Mouse (Mus musculus): ENCODE measurements around the gene Mrpl58. TPM values are rescaled to one million over a fixed set of nuclear protein-coding genes. Genes with fewer than 3 reads are reported as not detected.

Mrpl58 gene
- polyA plus RNA-seq, 1 experiment: 166 TPM

DNA sequence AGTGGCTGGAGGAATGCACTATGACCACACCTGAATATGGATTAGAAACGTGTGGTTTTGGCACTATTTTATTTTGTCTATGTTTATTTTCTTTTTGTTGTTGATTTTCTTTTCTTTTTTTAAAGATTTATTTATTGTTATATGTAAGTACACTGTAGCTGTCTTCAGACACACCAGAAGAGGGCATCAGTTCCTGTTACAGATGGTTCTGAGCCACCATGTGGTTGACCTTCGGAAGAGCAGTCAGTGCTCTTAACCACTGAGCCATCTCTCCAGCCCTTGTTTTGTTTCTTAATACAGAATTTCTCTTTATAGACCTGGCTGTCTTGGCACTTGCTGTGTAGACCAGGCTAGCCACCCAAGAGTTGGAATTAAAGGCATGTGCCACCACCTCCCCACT lies 30.8 kb upstream of the Mrpl58 start:
- 51% methylated on average over 2 of the region's 2 CpGs for WGBS
- H3K27me3 ChIP-seq (ENCODE audit: control insufficient read depth, insufficient read depth, low read length): peaks cover 18% of the 10 kb centered on the region
- no peak overlapping the region for H3K27ac ChIP-seq (ENCODE audit: control insufficient read depth, insufficient read depth, low read length)
- H3K36me3 ChIP-seq (ENCODE audit: control insufficient read depth, insufficient read depth, low read length): no peaks in the 10 kb centered on the region
- no peak for DNase-seq
- peaks cover 9% of the 10 kb centered on the region for H3K4me1 ChIP-seq (replicated peaks; ENCODE audit: control insufficient read depth, insufficient read depth, low read length)
- TF ChIP-seq POLR2A (IDR thresholded peaks at IDR 0.05; ENCODE audit: control insufficient read depth, extremely low read depth, insufficient read depth, low read length, poor library complexity): no peak
- no peak for TF ChIP-seq CTCF (IDR thresholded peaks at IDR 0.05; ENCODE audit: borderline replicate concordance, control insufficient read depth, extremely low read depth, insufficient read depth, low read length, poor library complexity)
- H3K4me3 ChIP-seq (ENCODE audit: control insufficient read depth, insufficient read depth, low read length): no peak overlapping the region

DNA sequence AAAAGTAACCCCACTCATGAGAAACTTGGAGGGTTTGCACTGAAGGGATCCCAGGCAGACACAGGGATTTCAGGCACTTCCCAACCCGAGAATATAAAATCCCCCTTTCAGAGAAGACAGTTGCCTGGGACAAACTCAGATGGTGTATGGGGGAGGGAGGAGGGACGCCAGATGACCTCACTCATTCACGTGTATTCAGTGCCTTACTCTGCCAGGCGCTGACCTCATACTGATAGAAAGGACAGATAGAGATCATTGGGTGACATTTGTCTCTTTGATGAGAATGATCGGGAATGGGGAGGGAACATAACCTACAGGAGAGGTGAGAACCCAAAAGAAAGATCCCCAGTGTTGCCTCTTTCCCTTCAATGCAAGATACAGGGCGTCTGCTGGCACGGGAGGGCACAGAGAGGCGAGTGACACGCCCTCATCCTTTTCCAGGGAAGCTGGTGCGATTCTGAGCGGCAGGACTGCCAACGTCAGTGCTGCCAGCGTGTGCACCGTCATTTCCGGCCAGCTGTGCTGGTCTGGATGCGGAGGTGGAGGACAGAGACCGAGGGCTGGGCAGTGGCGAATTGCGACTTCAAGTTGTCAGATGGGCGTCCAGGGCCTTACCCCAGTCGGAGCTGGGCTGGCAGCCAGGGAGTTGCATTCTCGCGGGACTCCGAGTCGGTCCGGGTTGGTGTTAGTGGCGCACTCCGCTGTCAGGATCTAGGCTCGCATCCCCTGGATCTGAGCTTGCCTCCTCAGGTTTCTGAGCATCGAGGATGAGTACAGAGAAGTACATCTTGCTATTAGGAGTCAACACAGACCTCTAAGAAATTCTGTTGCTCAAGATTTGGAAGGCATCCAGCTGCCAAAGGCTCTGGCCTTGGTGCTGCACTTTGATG lies 29.5 kb upstream of the Mrpl58 start:
- Histone ChIP-seq H3K27me3 (ENCODE audit: control insufficient read depth, insufficient read depth, low read length) (peaks cover 18% of the 10 kb centered on the region), H3K4me1 (replicated peaks; ENCODE audit: control insufficient read depth, insufficient read depth, low read length) (peaks cover 8% of the 10 kb centered on the region), H3K36me3 (ENCODE audit: control insufficient read depth, insufficient read depth, low read length) (no peaks in the 10 kb centered on the region), H3K27ac (ENCODE audit: control insufficient read depth, insufficient read depth, low read length) (no peak overlapping the region), H3K4me3 (ENCODE audit: control insufficient read depth, insufficient read depth, low read length) (peak overlapping the region; percentile 3; the same call in 1 of the 2 replicates)
- TF ChIP-seq CTCF (IDR thresholded peaks at IDR 0.05; ENCODE audit: borderline replicate concordance, control insufficient read depth, extremely low read depth, insufficient read depth, low read length, poor library complexity) (no peak), POLR2A (IDR thresholded peaks at IDR 0.05; ENCODE audit: control insufficient read depth, extremely low read depth, insufficient read depth, low read length, poor library complexity) (no peak)
- 3% methylated on average over 30 of the region's 30 CpGs for WGBS
- DNase-seq: no peak

DNA sequence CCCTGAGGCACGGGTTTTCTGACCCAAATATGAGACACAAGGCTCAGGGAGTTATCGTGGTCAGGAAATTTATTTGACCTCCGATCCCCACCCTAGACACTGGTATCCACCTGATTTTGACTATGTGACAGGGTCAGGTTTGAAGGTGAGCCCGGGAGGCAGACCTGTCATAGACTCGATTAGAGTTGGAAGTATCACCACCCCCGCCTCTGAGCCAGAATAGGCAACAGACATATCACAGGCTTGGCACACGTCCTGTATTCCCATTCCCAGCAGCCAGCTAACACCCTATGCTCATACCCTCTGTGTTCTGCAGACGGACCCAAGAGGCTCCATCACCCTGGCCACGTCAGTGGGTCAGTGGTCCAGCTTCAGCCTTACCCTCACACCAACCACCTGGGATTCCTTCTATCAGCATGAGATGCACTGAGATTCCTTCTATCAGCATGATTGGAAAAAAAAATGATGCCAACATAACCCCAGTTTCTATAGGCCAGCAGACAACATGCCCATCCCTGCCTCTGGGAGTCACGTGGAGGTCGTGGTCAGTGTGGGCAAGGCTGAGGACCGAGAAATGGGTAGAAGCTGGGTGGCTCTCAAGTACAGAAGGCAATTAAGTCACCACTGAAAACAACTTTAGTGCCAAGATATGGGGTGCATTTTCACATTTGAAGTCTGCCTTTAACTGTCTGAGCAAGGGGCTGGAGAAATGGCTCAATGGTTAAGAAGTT lies 28.7 kb upstream of the Mrpl58 start:
- Histone ChIP-seq H3K4me3 (ENCODE audit: control insufficient read depth, insufficient read depth, low read length) (no peak overlapping the region), H3K36me3 (ENCODE audit: control insufficient read depth, insufficient read depth, low read length) (no peaks in the 10 kb centered on the region), H3K27ac (ENCODE audit: control insufficient read depth, insufficient read depth, low read length) (no peak overlapping the region), H3K4me1 (replicated peaks; ENCODE audit: control insufficient read depth, insufficient read depth, low read length) (peaks cover 8% of the 10 kb centered on the region), H3K27me3 (ENCODE audit: control insufficient read depth, insufficient read depth, low read length) (peaks cover 18% of the 10 kb centered on the region)
- DNase-seq: no peak
- 63% methylated on average over 12 of the region's 12 CpGs for WGBS
- TF ChIP-seq CTCF (IDR thresholded peaks at IDR 0.05; ENCODE audit: borderline replicate concordance, control insufficient read depth, extremely low read depth, insufficient read depth, low read length, poor library complexity) (no peak), POLR2A (IDR thresholded peaks at IDR 0.05; ENCODE audit: control insufficient read depth, extremely low read depth, insufficient read depth, low read length, poor library complexity) (no peak)

DNA sequence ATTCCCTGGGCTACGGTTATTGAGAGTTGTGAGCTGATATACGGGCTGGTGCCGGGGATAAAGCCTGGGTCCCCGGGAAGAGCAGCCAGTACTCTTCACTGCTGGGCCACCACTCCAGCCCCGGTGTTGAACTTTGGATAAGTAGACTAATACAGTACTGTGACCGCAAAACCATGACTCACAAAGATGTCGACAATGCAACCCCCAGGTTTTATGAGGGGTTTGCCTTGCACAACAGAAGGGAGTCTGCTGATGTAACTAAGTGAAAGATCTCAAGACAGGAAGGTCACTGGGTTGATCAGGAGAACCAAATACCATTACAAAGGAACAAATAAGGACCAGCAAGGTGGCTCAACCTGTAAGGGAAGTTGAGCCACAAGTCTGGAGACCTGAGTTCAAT lies 26.8 kb upstream of the Mrpl58 start:
- peaks cover 19% of the 10 kb centered on the region for H3K27me3 ChIP-seq (ENCODE audit: control insufficient read depth, insufficient read depth, low read length)
- H3K36me3 ChIP-seq (ENCODE audit: control insufficient read depth, insufficient read depth, low read length): no peaks in the 10 kb centered on the region
- DNase-seq: no peak
- H3K4me1 ChIP-seq (replicated peaks; ENCODE audit: control insufficient read depth, insufficient read depth, low read length): peaks cover 8% of the 10 kb centered on the region
- no peak for TF ChIP-seq POLR2A (IDR thresholded peaks at IDR 0.05; ENCODE audit: control insufficient read depth, extremely low read depth, insufficient read depth, low read length, poor library complexity)
- TF ChIP-seq CTCF (IDR thresholded peaks at IDR 0.05; ENCODE audit: borderline replicate concordance, control insufficient read depth, extremely low read depth, insufficient read depth, low read length, poor library complexity): no peak
- no peak overlapping the region for H3K4me3 ChIP-seq (ENCODE audit: control insufficient read depth, insufficient read depth, low read length)
- WGBS: 71% methylated on average over 7 of the region's 7 CpGs
- no peak overlapping the region for H3K27ac ChIP-seq (ENCODE audit: control insufficient read depth, insufficient read depth, low read length)

DNA sequence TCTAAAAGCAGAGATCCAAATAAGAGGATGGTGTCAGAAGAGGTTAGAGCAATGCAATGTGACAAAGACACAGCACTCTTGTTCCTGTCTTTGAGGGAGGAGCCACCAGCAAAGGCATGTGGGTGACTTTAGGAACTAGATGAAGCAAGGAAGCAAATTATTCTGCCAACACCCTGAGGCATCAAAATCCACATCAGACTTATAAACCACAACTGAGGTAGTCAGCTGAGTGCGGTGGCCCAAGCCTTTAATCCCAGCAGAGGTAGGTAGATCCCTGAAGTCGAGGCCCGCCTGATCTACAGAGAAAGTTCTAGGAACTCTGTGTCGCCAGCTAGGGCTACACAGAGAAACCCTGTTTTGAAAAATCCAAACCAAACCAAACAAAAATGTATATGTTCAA lies 26.3 kb upstream of the Mrpl58 start:
- Histone ChIP-seq H3K4me1 (replicated peaks; ENCODE audit: control insufficient read depth, insufficient read depth, low read length) (peaks cover 13% of the 10 kb centered on the region), H3K27ac (ENCODE audit: control insufficient read depth, insufficient read depth, low read length) (no peak overlapping the region), H3K36me3 (ENCODE audit: control insufficient read depth, insufficient read depth, low read length) (no peaks in the 10 kb centered on the region), H3K4me3 (ENCODE audit: control insufficient read depth, insufficient read depth, low read length) (no peak overlapping the region), H3K27me3 (ENCODE audit: control insufficient read depth, insufficient read depth, low read length) (peaks cover 22% of the 10 kb centered on the region)
- 44% methylated on average over 4 of the region's 4 CpGs for WGBS
- TF ChIP-seq CTCF (IDR thresholded peaks at IDR 0.05; ENCODE audit: borderline replicate concordance, control insufficient read depth, extremely low read depth, insufficient read depth, low read length, poor library complexity) (no peak), POLR2A (IDR thresholded peaks at IDR 0.05; ENCODE audit: control insufficient read depth, extremely low read depth, insufficient read depth, low read length, poor library complexity) (no peak)
- no peak for DNase-seq

DNA sequence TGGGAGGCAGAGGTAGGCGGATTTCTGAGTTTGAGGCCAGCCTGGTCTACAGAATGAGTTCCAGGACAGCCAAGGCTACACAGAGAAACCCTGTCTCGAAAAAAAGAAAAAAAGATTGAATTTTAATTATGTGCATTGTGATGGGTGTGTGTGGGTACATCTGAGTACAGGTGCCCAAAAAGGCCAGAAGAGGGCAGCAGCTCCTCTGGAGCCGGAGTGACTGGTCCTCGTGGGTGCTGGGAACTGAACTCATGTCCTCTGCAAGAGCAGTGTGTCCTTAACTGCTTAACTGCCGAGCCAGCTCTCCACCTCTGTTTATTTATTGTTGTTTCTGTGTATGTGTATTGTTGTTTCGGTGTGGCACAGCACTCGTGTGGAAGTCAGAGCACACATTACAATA lies 25.7 kb upstream of the Mrpl58 start:
- TF ChIP-seq CTCF (IDR thresholded peaks at IDR 0.05; ENCODE audit: borderline replicate concordance, control insufficient read depth, extremely low read depth, insufficient read depth, low read length, poor library complexity) (no peak), POLR2A (IDR thresholded peaks at IDR 0.05; ENCODE audit: control insufficient read depth, extremely low read depth, insufficient read depth, low read length, poor library complexity) (no peak)

More for the DNA sequence above, 25.7 kb upstream of the Mrpl58 start:
- no peak for DNase-seq
- no peak overlapping the region for H3K27ac ChIP-seq (ENCODE audit: control insufficient read depth, insufficient read depth, low read length)
- peaks cover 18% of the 10 kb centered on the region for H3K4me1 ChIP-seq (replicated peaks; ENCODE audit: control insufficient read depth, insufficient read depth, low read length)
- H3K4me3 ChIP-seq (ENCODE audit: control insufficient read depth, insufficient read depth, low read length): no peak overlapping the region
- H3K36me3 ChIP-seq (ENCODE audit: control insufficient read depth, insufficient read depth, low read length): no peaks in the 10 kb centered on the region
- 91% methylated on average over 7 of the region's 7 CpGs for WGBS
- H3K27me3 ChIP-seq (ENCODE audit: control insufficient read depth, insufficient read depth, low read length): peaks cover 25% of the 10 kb centered on the region

Measured in thymus, adult 2 months (tissue).